Mouse (Mus musculus) neural tube, embryonic 14.5 days (tissue): Measurements from ENCODE around the gene C2cd2l. TPM values are rescaled to one million over a fixed set of nuclear protein-coding genes. Genes with fewer than 3 reads are reported as not detected.

Experiments used
- ATAC-seq: fragments of 200-750 bp; cut with Nextera tagmentation; 2 replicates; pipeline ENCODE4 v1.8.0; 2017; ENCODE audit warnings: low read depth, mild to moderate bottlenecking, moderate TSS enrichment, moderate library complexity
- H3K27ac ChIP-seq: fragments of 300-500 bp; sonication (generic); 2 replicates; pipeline ENCODE4 v1.5.1; 2014; ENCODE audit warnings: low read depth, mild to moderate bottlenecking, control low read depth, low read length, moderate library complexity, mixed read lengths
- H3K27me3 ChIP-seq: fragments of 300-500 bp; sonication (generic); 2 replicates; pipeline ENCODE4 v1.6.1; 2014; ENCODE audit warnings: low read length; ENCODE audit not compliant: control insufficient read depth, insufficient read depth
- H3K36me3 ChIP-seq: fragments of 300-500 bp; sonication (generic); 2 replicates; pipeline ENCODE4 v1.6.1; 2014; ENCODE audit warnings: low read length, mixed read lengths; ENCODE audit not compliant: control insufficient read depth, insufficient read depth
- H3K4me1 ChIP-seq: fragments of 300-500 bp; sonication (generic); 2 replicates; pipeline ENCODE4 v1.6.1; 2014; ENCODE audit warnings: low read length; ENCODE audit not compliant: control insufficient read depth, insufficient read depth
- H3K4me2 ChIP-seq: fragments of 300-500 bp; sonication (generic); 2 replicates; pipeline ENCODE4 v1.6.1; 2014; ENCODE audit warnings: mild to moderate bottlenecking, low read depth, low read length, control low read depth
- H3K4me3 ChIP-seq: fragments of 300-500 bp; sonication (generic); 2 replicates; pipeline ENCODE4 v1.5.1; 2014; ENCODE audit warnings: low read depth, low read length, control low read depth, mixed read lengths
- H3K9ac ChIP-seq: fragments of 300-500 bp; sonication (generic); replicated peaks from 2 replicates; pipeline ENCODE4 v1.6.1; 2014; ENCODE audit warnings: low read depth, mild to moderate bottlenecking, control low read depth, low read length, mixed read lengths
- H3K9me3 ChIP-seq: fragments of 300-500 bp; sonication (generic); 2 replicates; pipeline ENCODE4 v1.6.1; 2016; ENCODE audit warnings: low read length; ENCODE audit not compliant: control insufficient read depth
- WGBS: fragments of 180-500 bp; shearing (Covaris S2); extraction: QIAGEN DNeasy Blood & Tissue Kit; methylation state at CpG from one replicate; pipeline ENCODE4 v1.1.7; 2014; 5-methylcytosine and 5-hydroxymethylcytosine counted together
- polyA plus RNA-seq: library from polyadenylated mRNA; unstranded; fragments of >200 nt; fragmentation: Nextera tagmentation; extraction: Ambion mirVana; gene quantifications from 2 replicates; pipeline ENCODE4 v1.2.1, GENCODE M21; 2014

The C2cd2l gene
- polyA plus RNA-seq, 1 experiment from 2014 or later: 19.0 TPM

DNA sequence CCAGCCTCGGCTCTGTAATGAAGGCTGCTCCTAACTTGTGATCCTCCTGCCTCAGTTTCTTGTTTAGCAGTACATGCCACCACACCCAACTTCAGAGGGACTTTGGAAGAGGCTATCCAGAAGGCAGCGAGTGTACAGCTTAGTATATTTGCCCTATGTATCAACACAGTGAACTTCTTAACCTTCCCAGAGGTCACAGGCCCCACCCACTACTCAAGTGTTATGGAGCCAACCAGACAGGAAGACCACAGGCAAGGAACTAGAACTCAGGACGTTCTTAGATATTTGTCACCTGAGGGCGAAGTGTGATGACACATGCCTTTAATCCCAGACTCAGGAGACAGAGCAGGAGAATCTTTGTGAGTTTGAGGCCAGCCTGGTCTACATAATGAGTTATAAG, 27.5 kb upstream of the C2cd2l start:
- Histone ChIP-seq H3K4me2 (no peak overlapping the region), H3K27me3 (no peaks in the 10 kb centered on the region), H3K9ac (no peak overlapping the region), H3K4me3 (no peak overlapping the region), H3K9me3 (no peaks in the 10 kb centered on the region), H3K36me3 (peaks cover 40% of the 10 kb centered on the region), H3K27ac (no peak overlapping the region), H3K4me1 (peaks cover 7% of the 10 kb centered on the region; the same call in 1 of the 2 replicates)
- ATAC-seq: no peak
- 87% methylated on average over 4 of the region's 4 CpGs for WGBS

DNA sequence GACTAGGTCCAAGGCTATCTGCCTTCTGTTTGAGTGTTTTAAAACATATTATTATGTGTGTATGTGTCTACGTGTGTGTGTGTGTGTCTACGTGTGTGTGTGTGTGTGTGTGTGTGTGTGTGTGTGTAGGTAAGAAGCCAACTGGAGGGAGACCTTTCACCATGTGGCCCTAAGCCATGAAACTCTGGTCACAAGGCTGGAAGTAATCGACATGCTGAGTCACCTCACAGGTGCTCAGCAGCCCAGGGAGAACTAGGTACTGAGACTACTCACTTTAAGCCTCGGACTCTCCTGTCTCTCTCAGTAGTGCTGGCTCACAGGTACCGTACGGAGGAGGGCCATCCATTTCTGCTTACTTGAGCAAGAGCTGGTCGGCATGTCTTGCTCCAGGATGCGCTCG, 27.1 kb upstream of the C2cd2l start:
- Histone ChIP-seq H3K4me1 (peaks cover 7% of the 10 kb centered on the region; the same call in 1 of the 2 replicates), H3K4me3 (no peak overlapping the region), H3K9ac (no peak overlapping the region), H3K27me3 (no peaks in the 10 kb centered on the region), H3K27ac (no peak overlapping the region), H3K36me3 (peaks cover 36% of the 10 kb centered on the region), H3K9me3 (no peaks in the 10 kb centered on the region), H3K4me2 (no peak overlapping the region)
- 96% methylated on average over 9 of the region's 9 CpGs for WGBS
- ATAC-seq: no peak

GRCm38 (mm10) chr9:44345570-44346433, 25.7 kb upstream of the C2cd2l start:
- H3K36me3 ChIP-seq: peaks cover 26% of the 10 kb centered on the region
- no peaks in the 10 kb centered on the region for H3K27me3 ChIP-seq
- no peak overlapping the region for H3K9ac ChIP-seq
- no peak overlapping the region for H3K4me2 ChIP-seq
- no peaks in the 10 kb centered on the region for H3K9me3 ChIP-seq
- no peak overlapping the region for H3K27ac ChIP-seq
- ATAC-seq: no peak
- WGBS: 93% methylated on average over 6 of the region's 6 CpGs
- peaks cover 7% of the 10 kb centered on the region; the same call in 1 of the 2 replicates for H3K4me1 ChIP-seq
- H3K4me3 ChIP-seq: no peak overlapping the region

- peak; percentile 96 for ATAC-seq
- Histone ChIP-seq H3K4me1 (peaks cover 7% of the 10 kb centered on the region; the same call in 1 of the 2 replicates), H3K9me3 (no peaks in the 10 kb centered on the region), H3K4me2 (peak within 1 kb of the TSS; percentile 75), H3K27ac (peak within 1 kb of the TSS; percentile 97), H3K27me3 (no peaks in the 10 kb centered on the region), H3K4me3 (peak within 1 kb of the TSS; percentile 79), H3K36me3 (peaks cover 14% of the 10 kb centered on the region; the same call in 1 of the 2 replicates), H3K9ac (peak within 1 kb of the TSS; percentile 83)
- under 1% methylated on average over 39 of the region's 39 CpGs for WGBS
Measured at GRCm38 (mm10) chr9:44343781-44344421, 23.8 kb upstream of the C2cd2l start, which contains the start of gene Hmbs. TSS of gene Hmbs (minus strand) at chr9:44344228.

GRCm38 (mm10) chr9:44343290-44343689, 23.2 kb upstream of the C2cd2l start:
- Histone ChIP-seq H3K4me2 (peak overlapping the region; percentile 75), H3K27ac (peak overlapping the region; percentile 97), H3K9ac (peak overlapping the region; percentile 83), H3K4me3 (peak overlapping the region; percentile 79), H3K4me1 (peaks cover 7% of the 10 kb centered on the region; the same call in 1 of the 2 replicates), H3K9me3 (no peaks in the 10 kb centered on the region), H3K27me3 (no peaks in the 10 kb centered on the region), H3K36me3 (peaks cover 8% of the 10 kb centered on the region; the same call in 1 of the 2 replicates)
- ATAC-seq: 0 out of 2 replicates have a peak, but pooled peaks have one; percentile 6
- 12% methylated on average over 6 of the region's 6 CpGs for WGBS

- H3K4me2 ChIP-seq: no peak overlapping the region
- H3K9ac ChIP-seq: no peak overlapping the region; the same call in 1 of the 2 replicates
- H3K27me3 ChIP-seq: no peaks in the 10 kb centered on the region
- H3K36me3 ChIP-seq: 0 out of 2 replicates have a peak, but pooled peaks cover 2% of the 10 kb centered on the region
- H3K4me1 ChIP-seq: peaks cover 7% of the 10 kb centered on the region; the same call in 1 of the 2 replicates
- no peaks in the 10 kb centered on the region for H3K9me3 ChIP-seq
- WGBS: 95% methylated on average over 1 of the region's 1 CpGs
- H3K27ac ChIP-seq: no peak overlapping the region
- H3K4me3 ChIP-seq: no peak overlapping the region
- ATAC-seq: no peak
Measured at GRCm38 (mm10) chr9:44342605-44343004, 22.5 kb upstream of the C2cd2l start.

- Histone ChIP-seq H3K36me3 (0 out of 2 replicates have a peak, but pooled peaks cover 2% of the 10 kb centered on the region), H3K4me1 (peaks cover 7% of the 10 kb centered on the region; the same call in 1 of the 2 replicates), H3K4me2 (no peak overlapping the region), H3K9ac (no peak overlapping the region), H3K27ac (no peak overlapping the region), H3K9me3 (no peaks in the 10 kb centered on the region), H3K4me3 (no peak overlapping the region), H3K27me3 (no peaks in the 10 kb centered on the region)
- WGBS: 91% methylated on average over 3 of the region's 3 CpGs
- no peak for ATAC-seq
Measured at GRCm38 (mm10) chr9:44342173-44342572, 22.1 kb upstream of the C2cd2l start.

DNA sequence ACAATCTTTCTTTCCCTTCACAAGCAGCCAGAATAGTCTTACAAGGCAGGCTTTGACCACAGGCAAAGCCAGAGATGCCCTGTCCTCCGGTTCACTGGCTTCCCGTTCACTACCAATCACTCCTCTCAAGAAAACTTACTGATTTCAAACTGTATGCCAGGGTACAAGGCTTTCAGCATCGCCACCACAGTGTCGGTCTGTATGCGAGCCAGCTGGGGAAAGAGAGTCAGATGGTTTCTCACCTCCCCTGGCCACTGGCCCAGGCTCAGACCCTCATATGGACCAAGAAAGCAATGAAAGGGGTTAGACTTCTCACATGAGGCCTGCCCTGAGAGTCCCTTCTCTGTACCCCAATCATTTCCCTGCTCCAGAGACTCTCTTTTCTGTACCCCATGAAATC, 21.4 kb upstream of the C2cd2l start:
- no peak overlapping the region for H3K4me3 ChIP-seq
- WGBS: 96% methylated on average over 5 of the region's 5 CpGs
- ATAC-seq: no peak
- H3K36me3 ChIP-seq: 0 out of 2 replicates have a peak, but pooled peaks cover 2% of the 10 kb centered on the region
- no peak overlapping the region for H3K4me2 ChIP-seq
- peaks cover 8% of the 10 kb centered on the region; the same call in 1 of the 2 replicates for H3K4me1 ChIP-seq
- H3K9ac ChIP-seq: no peak overlapping the region
- H3K27ac ChIP-seq: no peak overlapping the region
- no peaks in the 10 kb centered on the region for H3K27me3 ChIP-seq
- no peaks in the 10 kb centered on the region for H3K9me3 ChIP-seq
